Mouse (Mus musculus) left cerebral cortex, adult 8-10 months (tissue): ENCODE data around the gene A930033H14Rik. TPM values are rescaled to one million over a fixed set of nuclear protein-coding genes. Genes with fewer than 3 reads are reported as not detected.

Experiments used
- DNase-seq, 2 experiments: peaks; one replicate each; pipeline ENCODE4 v3.0.0; 2022; ENCODE audit warnings: low spot score in 2 of 2
- total RNA-seq, 4 experiments: library from RNA; stranded (reverse); gene quantifications; 2 replicates each; pipeline ENCODE4 v1.2.4; 2022

The A930033H14Rik gene
- total RNA-seq, 4 experiments from 2014 or later, result 2.3 to 3.3 (median 2.9) TPM

DNA sequence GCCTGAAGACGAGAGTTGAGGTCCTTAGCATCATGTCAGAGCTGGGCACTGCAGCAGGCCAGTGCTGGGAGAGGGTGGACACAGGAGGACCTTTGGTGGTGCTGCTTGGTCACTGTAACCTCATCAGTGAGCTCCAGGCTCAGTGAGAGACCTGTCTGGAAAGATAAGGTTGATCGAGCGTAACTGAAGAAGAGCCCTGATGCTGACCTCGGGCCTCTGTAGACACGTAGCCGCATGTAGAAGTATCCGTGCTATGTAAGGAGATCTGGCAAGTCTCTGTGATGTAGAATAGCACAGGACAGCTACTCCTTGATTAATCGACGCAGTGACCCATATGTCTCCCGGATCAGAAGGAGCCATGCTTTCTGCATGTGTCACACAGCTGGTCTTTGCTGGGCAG lies 19.2 kb downstream of the A930033H14Rik start:
- DNase-seq, result no peak

DNA sequence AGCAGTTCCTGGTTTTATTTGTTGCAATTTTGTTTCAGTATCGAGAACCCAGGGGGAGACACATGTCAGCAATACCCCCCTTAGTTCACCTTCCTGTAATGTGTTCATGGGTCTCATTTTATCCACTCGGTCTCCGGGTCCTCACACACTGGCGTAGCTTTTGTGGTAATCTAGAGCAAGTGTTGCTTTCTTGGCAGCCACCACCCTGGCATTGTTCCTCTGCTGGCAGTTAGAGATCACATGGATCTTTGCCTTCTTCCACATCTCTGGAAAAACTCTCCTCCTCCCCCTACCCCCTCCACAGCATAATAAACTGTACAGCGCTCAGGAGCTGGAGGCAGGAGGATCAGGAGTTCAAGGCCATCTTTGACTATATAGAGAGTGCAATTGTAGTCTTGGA lies 20.6 kb downstream of the A930033H14Rik start:
- DNase-seq, result no peak

DNA sequence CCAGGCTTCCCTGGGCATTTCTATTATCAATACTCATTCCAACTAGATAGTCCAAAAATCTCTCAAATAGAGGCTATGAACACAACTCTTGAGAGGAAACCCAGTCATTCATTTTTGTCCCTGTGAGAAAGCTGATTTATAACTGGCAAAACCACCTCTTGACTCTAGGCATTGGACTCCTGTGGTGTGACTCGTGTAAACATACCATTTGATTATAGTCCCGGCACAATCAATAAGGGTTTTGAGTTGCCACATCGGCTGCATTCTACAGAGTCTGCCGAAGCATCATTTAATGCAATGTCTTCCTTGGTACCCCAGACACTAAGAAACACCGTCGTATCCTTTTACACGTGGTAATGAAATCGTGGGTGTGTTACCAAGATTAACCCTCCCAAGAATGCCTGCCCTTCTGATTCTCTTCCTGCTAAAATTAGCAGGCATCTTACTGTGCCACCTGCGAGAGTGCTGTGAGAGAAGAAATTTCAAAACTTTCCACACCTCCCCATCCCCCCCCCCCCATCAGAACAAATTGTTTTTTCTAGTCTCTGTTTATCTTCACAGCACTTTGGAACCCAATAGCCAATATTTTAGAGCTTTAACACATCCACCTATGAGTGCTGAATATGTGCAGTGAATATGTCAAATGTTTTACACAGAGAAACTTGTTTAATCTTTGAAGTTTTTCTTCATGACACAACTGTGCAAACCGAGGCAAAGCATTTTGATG lies 22.3 kb downstream of the A930033H14Rik start:
- DNase-seq, result no peak

DNA sequence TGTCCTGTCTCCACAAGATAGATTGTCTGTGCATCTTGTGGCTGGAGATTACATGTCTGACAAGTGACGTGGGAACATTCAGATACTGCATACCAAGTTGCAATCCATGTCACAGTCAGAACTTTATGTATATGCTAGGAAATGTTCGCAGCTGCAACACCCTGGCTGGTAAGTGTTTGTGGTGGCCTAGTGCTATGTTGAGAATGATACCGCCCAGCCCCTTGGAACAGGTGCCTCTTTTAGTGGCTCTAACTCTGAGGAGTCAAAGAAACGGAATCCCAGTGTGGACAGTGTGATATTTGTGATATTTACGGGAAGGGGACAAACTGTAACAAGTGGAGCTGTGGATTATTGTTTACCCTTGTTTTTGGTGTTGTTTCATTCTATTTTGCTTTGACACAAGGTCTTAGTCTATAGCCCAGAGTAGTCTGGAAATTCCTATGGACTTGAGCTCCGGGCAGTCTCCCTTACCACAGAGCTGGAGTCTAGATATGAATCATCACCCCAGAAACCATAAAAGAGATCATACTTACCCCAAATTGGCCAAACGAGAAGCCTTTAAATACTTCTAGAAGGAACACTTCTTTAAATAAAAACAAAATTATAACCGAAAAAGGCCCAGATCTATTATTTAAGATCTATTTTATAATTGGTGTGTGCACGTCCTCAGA lies 25.0 kb downstream of the A930033H14Rik start:
- DNase-seq, result no peak

DNA sequence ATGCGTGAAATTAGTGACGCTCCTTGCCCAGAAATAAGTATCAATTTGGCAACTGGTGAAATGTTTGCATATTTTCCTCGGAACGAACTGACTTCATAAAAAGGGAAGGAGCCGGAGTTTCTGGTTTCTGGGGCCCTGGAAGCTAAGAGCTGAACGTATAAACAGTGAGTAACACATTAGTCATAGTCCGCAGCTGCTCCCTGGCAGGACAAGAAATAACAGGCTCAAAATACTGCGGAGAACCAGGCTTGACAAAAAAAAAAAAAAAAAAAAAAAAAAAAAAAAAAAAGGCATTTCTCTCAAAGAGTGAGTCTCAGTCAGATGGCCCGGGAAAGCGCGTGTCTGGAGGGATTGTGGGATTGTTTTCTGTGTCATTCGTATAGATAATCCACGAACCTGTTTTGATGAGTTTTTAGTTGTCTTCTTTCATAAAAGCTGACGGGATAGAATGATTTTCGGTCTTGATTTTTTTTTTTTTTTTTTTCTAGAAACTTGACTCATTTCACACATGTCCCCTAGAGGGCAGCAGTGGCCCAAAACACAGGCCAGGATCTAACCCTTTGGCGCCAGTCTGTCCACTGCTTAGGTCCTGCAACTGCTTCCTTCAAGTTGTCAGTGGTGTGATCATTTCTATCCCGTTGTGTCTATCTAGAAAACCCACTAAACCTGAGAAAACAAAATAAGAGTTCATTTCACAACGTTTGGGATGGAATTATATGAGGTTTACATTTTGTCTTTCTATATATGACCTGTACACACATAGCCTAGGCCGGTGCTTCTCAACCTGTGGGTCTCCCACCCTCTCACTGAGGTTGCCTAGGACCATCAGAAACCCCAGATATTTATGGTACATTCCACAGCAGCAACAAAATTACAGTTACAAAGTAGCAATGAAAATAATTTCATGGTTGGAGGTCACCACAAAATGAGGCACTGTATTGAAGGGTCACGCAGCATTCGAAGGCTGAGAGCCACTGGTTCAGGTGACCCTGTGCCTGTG lies 26.7 kb downstream of the A930033H14Rik start:
- DNase-seq, result peak; percentile 23 to 70

DNA sequence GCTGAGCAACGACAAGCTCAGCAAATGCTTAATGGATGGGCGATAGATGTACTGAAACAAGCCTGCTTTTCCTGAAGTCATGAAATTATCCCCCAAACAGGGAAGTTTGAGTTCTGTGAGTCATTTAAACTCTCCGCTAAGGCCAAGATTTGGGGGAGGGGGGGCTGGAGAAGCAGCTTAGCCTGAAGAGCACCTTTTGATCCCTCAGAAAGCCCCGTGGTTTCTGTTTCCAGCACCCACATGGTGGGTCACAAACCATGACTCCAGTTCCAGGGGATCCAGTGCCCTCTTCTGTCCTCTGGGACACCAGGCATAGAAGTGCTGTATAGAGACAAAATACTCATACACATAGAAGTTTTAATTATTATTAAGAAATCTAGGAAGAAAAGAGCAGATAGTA lies 27.5 kb downstream of the A930033H14Rik start:
- DNase-seq, result no peak

DNA sequence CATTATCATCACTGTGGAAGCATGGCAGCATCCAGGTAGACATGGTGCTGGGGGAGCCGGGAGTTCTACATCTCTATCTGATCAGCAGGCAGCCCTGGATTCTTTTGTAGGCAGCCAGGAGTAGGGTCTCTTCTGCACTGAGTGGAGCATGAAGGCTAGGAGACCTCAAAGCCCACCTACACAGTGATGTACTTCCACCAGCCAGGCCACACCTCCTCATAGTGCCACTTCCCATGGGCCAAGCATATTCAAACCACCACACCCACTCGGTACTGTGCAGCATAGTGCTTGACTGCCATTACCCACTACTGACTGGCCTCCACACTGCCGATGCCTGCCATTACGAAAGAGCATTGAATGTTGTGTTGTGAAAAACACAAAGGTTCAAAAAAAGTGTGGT lies 28.0 kb downstream of the A930033H14Rik start:
- DNase-seq, result no peak

DNA sequence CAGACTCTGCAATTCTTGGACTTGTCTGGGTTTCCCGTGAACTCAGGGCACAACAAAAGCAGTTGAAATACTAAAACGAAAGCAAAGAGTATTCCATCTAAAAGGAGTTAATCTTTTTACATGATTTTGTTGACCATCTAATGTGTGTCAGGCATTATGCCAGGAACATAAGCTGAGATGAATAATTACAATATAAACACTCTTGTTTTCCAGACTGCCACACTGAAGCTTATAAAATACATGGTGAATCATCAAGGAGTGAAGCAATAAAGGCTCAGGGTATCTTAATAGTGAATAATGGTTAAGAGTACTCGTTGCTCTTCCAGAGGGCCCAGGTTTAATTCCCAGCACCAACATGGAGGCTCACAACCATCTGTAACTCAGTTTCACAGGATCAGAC lies 31.9 kb downstream of the A930033H14Rik start:
- no peak for DNase-seq

DNA sequence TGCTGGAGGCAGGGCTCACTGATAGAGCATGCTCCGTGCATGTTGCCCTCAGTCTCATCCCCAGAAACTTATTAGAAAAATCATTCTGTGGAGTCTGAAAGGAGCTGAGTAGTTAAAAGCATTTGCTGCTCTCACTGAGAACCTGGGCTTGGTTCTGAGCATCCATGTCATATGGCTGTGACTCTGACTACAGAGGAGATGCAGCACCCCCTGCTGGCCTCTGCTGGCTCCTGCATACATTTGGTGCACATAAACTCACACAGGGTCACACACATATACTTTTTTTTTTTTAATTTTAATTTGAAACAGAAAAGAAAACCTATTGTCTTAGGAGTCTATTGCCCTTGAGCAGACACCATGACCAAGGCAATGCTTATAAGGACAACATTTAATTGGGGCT lies 33.6 kb downstream of the A930033H14Rik start:
- DNase-seq, result no peak

DNA sequence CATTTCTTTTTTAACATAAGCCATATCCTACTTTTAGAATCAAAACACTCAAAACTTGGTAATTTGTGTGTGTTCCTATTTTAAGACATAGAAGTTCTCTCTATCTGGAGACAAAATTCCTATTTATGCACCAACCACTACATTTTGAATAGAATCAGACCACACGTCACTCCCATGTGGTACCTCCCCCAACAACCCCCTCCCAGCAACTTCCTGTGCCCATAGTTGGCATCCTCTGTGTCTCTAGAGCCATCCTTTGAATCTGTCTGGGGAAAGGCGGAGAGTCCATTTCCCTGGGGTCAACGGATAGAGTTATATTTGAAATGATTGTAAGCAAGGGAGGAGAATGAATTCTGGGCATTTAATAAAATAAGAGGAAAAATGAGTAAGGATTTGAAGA lies 36.8 kb downstream of the A930033H14Rik start:
- no peak for DNase-seq

DNA sequence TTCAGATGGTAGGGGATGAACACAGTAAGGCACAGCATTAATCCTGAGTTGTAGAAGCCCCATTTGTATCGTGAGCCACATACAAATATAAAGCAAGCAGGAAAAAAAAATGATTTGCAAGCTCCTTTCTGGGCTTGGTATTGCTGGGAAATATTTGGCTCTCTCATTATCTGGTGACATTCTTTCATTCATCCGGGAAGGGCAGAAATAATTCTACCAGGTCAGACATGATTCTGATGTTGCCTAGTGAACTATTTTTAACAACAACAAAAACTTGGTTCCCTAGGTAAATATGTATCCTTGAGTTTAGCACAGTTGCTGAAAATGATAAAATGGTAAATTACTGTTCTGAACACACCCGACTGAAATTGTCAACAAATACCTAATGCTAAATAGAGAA lies 40.5 kb downstream of the A930033H14Rik start:
- DNase-seq, result no peak

DNA sequence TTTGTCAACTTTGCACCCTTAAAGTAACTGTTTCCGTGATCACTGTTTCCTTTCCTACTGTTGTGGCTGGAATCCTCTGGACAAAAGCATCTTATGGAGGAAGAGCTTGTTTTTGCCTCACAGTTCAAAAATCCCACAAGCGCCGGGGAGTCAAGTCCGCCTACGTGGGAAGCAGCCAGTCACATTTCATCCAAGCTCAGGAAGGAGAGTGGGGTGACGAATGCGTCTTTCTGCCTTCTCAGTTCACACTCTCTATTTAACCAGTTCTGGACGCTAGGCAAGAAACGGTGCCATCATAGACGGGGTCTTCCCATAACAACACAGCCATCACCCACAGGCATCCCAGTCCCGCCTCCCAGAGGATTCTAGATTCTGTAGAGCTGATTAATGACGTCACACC lies 46.4 kb downstream of the A930033H14Rik start:
- DNase-seq, result no peak

DNA sequence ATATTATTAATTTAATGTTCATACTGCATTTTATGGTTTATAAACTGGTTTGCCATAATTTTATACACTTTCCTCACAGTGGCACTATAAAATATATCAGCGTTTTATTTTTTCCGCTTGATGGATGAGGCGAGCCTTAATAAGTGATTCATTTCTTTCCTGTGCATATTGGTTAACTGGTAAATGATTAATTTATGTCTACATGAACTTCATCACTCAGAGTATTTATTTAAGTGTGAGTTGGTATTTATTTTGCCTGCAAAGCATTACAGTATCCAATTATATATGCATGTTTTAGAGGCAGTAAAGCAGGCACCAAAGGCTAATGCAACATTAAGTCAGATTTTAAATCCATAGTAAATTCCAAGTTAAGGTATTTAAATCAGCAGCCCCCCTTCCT lies 47.1 kb downstream of the A930033H14Rik start:
- DNase-seq, result no peak

DNA sequence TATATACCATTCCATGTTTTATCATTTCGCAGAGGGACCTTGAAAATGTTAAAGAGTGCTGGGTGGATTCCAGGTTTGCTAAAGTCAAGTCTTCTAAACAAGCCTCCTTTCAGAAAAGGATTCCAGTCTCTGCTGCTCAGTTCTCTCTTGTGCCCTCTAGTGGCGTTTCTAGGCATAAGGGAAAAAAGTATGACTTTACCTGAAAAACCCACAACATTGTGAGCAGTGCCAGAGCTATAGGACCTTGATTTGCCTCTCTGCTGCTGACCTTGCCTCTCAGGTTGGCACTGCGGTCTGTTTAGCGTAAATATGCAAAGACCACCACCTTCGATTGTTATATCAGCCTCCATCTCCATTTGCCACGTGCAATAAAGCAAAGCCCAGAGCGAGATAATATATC lies 47.8 kb downstream of the A930033H14Rik start:
- DNase-seq, result no peak

DNA sequence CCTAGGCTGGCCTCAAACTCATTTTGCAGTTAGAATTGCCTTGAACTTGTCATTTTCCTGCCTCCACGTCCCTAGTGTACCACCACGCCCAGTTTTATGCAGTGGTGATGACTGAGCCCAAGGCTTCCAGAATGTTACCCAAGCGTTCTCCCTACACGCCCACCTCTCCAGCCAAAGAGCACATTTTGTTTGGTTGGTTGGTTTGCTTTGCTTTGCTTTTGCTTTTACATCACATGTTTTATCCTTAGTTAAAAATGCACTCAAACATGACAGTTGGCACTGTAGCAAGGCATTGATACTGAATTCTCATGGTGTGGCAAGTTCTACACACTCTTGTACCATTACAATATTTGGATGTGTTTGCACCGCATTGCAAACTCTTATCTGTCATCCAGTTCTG lies 49.7 kb downstream of the A930033H14Rik start:
- no peak for DNase-seq

DNA sequence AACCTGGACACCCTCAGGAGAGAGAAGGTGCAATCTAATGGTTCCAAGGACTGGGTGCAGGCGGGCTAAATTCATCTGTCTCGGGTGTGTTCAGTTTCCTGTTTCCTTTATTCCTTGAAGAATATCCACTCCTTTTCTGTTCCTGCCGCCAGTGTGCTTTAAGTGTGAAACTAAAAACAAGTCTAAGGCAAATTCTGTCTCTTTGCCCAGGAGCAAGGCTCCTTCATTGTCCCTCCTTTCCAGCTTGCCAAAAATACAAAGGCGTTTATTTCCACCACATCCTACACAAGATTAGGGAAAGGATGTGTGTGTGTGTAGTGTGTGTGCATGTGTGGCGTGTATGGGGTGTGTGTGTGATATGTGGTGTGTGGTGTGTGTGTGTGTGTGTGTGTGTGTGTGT lies 50.3 kb downstream of the A930033H14Rik start:
- no peak for DNase-seq

DNA sequence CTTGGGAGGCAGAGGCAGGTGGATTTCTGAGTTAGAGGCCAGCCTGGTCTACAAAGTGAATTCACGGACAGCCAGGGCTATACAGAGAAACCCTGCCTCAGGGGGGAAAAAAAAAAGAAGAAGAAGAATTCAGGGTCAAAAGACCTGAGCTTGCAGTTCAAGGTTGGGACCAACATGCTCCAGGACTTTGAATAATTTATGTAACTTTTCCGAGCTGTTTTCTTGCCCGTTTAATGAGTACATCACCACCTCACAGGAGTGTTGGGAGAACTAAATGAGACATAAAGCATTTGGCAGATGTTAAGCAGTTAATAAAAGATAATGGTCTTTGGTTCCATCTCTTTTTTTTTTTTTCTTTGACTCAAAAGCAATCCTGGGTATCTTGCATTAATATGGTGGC lies 51.4 kb downstream of the A930033H14Rik start:
- DNase-seq, result no peak

DNA sequence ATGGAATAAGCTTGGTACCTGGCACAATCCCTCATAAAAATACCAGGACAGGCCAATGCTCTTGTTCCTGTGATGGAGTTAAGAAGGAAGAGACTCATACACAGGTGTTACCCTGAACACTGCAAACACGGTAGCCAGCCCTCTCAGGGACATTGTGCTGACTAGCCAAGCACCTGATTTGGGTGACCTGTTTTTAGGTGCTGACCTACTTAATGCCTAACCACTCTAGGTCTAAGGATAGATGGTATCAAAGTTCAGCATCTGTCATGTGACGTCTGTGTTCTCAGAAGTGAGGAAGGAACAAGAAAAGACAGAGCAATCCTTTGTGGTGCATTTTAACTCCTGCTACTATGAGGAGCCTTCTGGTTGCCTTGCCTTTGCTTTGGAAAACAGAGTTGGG lies 52.0 kb downstream of the A930033H14Rik start:
- no peak for DNase-seq
